Mouse (Mus musculus) heart, embryonic 14.5 days (tissue): ENCODE measurements around the gene Tob2. TPM values are rescaled to one million over a fixed set of nuclear protein-coding genes. Genes with fewer than 3 reads are reported as not detected.
A peak's percentile ranks its signal among the peaks of the same experiment; 100 is the strongest.

Source experiments
- ATAC-seq: fragments of 200-750 bp; cut with Nextera tagmentation; 2 replicates; pipeline ENCODE4 v1.8.0; 2017; ENCODE audit warnings: low read depth, moderate TSS enrichment; ENCODE audit not compliant: insufficient number of reproducible peaks, insufficient read depth, low FRiP score
- H3K27ac ChIP-seq, 2 experiments: fragments of 200-500 bp in 1 of 2; fragments of 300-500 bp in 1 of 2; sonication (generic) in 1 of 2; replicated peaks in 1 of 2; 2 replicates each; pipeline ENCODE4 v1.5.1; 2012 to 2014; ENCODE audit warnings: low read depth in 2 of 2, low read length in 2 of 2, control low read depth in 1 of 2, mild to moderate bottlenecking in 1 of 2, mixed read lengths in 1 of 2; ENCODE audit not compliant: control insufficient read depth in 1 of 2, insufficient read depth in 1 of 2
- H3K27me3 ChIP-seq: fragments of 300-500 bp; sonication (generic); 2 replicates; pipeline ENCODE4 v1.6.1; 2014; ENCODE audit warnings: mild to moderate bottlenecking, low read length, control low read depth; ENCODE audit not compliant: control insufficient read depth, insufficient read depth
- H3K36me3 ChIP-seq: fragments of 300-500 bp; sonication (generic); 2 replicates; pipeline ENCODE4 v1.6.1; 2014; ENCODE audit warnings: mild to moderate bottlenecking, control low read depth, low read length, mixed read lengths; ENCODE audit not compliant: control insufficient read depth, insufficient read depth
- H3K4me1 ChIP-seq, 2 experiments: fragments of 200-500 bp in 1 of 2; fragments of 300-500 bp in 1 of 2; sonication (generic) in 1 of 2; 2 replicates each; pipeline ENCODE4 v1.6.1; 2012 to 2014; ENCODE audit warnings: low read length in 2 of 2, control low read depth in 1 of 2, mixed read lengths in 1 of 2; ENCODE audit not compliant: control insufficient read depth in 2 of 2, insufficient read depth in 2 of 2
- H3K4me2 ChIP-seq: fragments of 300-500 bp; sonication (generic); 2 replicates; pipeline ENCODE4 v1.6.1; 2014; ENCODE audit warnings: mild to moderate bottlenecking, low read length
- H3K4me3 ChIP-seq, 2 experiments: fragments of 200-500 bp in 1 of 2; fragments of 300-500 bp in 1 of 2; sonication (generic) in 1 of 2; 2 replicates each; pipeline ENCODE4 v1.5.1; 2012 to 2014; ENCODE audit warnings: low read length in 2 of 2, mild to moderate bottlenecking in 2 of 2, control low read depth in 1 of 2, low read depth in 1 of 2, moderate library complexity in 1 of 2; ENCODE audit not compliant: control insufficient read depth in 1 of 2, insufficient read depth in 1 of 2
- H3K9ac ChIP-seq: fragments of 300-500 bp; sonication (generic); 2 replicates; pipeline ENCODE4 v1.6.1; 2014; ENCODE audit warnings: mild to moderate bottlenecking, low read length
- H3K9me3 ChIP-seq: fragments of 300-500 bp; sonication (generic); 2 replicates; pipeline ENCODE4 v1.6.1; 2016; ENCODE audit warnings: low read length, control low read depth; ENCODE audit not compliant: control insufficient read depth
- WGBS: fragments of 180-500 bp; shearing (Covaris S2); extraction: QIAGEN DNeasy Blood & Tissue Kit; methylation state at CpG from one replicate; pipeline ENCODE4 v1.1.7; 2014; 5-methylcytosine and 5-hydroxymethylcytosine counted together
- polyA plus RNA-seq: library from polyadenylated mRNA; unstranded; fragments of >200 nt; fragmentation: Nextera tagmentation; extraction: Ambion mirVana; gene quantifications from 2 replicates; pipeline ENCODE4 v1.2.1, GENCODE M21; 2014

The Tob2 gene
- polyA plus RNA-seq, 1 experiment from 2014 or later: 12.4 TPM

DNA sequence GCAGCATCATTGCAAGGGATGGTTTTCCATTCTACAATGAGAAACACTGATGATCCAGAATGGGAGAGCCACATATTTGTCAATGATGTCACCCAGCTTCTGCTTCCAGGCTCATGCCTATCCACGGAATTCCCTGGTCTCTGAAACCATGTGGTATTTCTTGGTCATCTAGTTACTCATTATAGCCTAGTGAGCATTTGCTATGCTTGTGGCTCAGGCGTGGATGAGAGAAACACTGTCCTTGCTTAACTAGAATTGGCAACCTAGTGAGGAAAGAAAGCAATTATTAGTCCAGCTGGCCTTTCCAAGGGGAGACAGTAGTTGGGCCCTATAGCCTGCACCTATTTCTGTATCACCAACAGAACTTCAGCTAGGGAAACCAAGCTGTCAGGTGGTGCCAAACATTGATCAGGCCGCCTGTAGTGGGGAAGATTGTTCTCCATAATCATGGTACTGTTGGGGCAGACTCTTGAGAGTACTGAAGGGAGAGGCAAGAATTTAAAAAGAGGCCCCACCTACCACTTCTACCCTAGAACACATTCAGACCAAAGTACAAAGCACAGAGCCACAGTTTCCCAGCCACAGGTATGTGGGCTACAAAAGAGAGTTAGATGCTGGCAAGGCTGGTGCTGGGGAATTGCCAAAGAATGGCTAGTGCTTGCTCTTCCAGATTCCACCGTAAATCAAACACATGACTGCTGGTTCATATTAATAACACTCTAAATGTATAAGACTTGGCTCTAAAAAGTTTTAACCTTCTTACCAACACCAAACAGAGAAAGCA lies 51.8 kb downstream of the Tob2 start:
- Histone ChIP-seq H3K9me3 (no peaks in the 10 kb centered on the region), H3K36me3 (no peaks in the 10 kb centered on the region), H3K4me2 (no peak overlapping the region), H3K27ac (no peak overlapping the region), H3K9ac (no peak overlapping the region), H3K4me3 (no peak overlapping the region), H3K27me3 (no peaks in the 10 kb centered on the region), H3K4me1 (peaks cover 30 to 55% of the 10 kb centered on the region in 2 experiments)
- WGBS: 76% methylated on average over 4 of the region's 4 CpGs
- no peak for ATAC-seq

GRCm38 (mm10) chr15:81805624-81806023 lies 53.0 kb downstream of the Tob2 start:
- Histone ChIP-seq H3K36me3 (no peaks in the 10 kb centered on the region), H3K9me3 (no peaks in the 10 kb centered on the region), H3K27ac (peak overlapping the region; percentile 48 to 54), H3K4me1 (peaks cover 32 to 56% of the 10 kb centered on the region in 2 experiments), H3K27me3 (no peaks in the 10 kb centered on the region), H3K4me2 (no peak overlapping the region), H3K4me3 (no peak overlapping the region), H3K9ac (no peak overlapping the region)
- ATAC-seq: no peak
- WGBS: 28% methylated on average over 6 of the region's 6 CpGs

- no peaks in the 10 kb centered on the region for H3K27me3 ChIP-seq
- H3K9me3 ChIP-seq: no peaks in the 10 kb centered on the region
- ATAC-seq: no peak
- H3K4me1 ChIP-seq: peaks cover 32 to 55% of the 10 kb centered on the region in 2 experiments
- H3K27ac ChIP-seq: peak overlapping the region; percentile 18 to 48; a peak in 3 of 4 replicates
- H3K4me2 ChIP-seq: no peak overlapping the region
- peak overlapping the region; percentile 10; the same call in 1 of the 2 replicates for H3K9ac ChIP-seq
- no peaks in the 10 kb centered on the region for H3K36me3 ChIP-seq
- 65% methylated on average over 3 of the region's 3 CpGs for WGBS
- H3K4me3 ChIP-seq: no peak overlapping the region
Measured at GRCm38 (mm10) chr15:81804883-81805282, 53.7 kb downstream of the Tob2 start.

- Histone ChIP-seq H3K9ac (no peak overlapping the region), H3K36me3 (no peaks in the 10 kb centered on the region), H3K4me2 (no peak overlapping the region), H3K27ac (no peak overlapping the region), H3K9me3 (no peaks in the 10 kb centered on the region), H3K27me3 (no peaks in the 10 kb centered on the region), H3K4me1 (peaks cover 32 to 48% of the 10 kb centered on the region in 2 experiments), H3K4me3 (no peak overlapping the region)
- ATAC-seq: no peak
- WGBS: 73% methylated on average over 1 of the region's 1 CpGs
Measured at GRCm38 (mm10) chr15:81804172-81804571, 54.4 kb downstream of the Tob2 start.

GRCm38 (mm10) chr15:81803425-81803951 lies 55.1 kb downstream of the Tob2 start:
- no peaks in the 10 kb centered on the region for H3K27me3 ChIP-seq
- no peaks in the 10 kb centered on the region for H3K36me3 ChIP-seq
- ATAC-seq: no peak
- H3K4me2 ChIP-seq: peak overlapping the region; percentile 67
- H3K4me3 ChIP-seq: peak overlapping the region in 1 of 2 experiments; percentile 33; a peak in 1 of 4 replicates
- 59% methylated on average over 4 of the region's 4 CpGs for WGBS
- peaks cover 32 to 46% of the 10 kb centered on the region in 2 experiments for H3K4me1 ChIP-seq
- peak overlapping the region; percentile 57; the same call in 1 of the 2 replicates for H3K9ac ChIP-seq
- H3K9me3 ChIP-seq: no peaks in the 10 kb centered on the region
- H3K27ac ChIP-seq: no peak overlapping the region

DNA sequence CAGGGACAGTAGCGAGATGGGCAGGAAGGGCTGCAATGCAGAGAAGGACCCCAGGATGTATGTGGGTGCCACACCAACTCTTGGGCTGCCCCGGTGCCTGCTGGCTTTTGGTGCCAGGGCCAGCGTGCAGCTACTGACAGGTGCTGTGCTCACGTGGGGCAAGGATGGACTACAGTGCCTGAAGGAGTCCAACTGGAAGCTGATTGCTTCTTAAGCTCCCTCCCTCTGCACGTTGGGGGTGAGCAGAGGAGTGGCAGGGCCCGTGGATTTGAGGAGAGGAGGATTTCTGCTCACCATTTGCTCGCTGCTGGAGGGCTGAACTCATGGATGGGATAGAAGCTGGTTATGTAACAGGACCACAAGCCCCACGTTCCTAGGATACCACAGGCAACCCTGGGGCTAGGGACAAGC lies 55.6 kb downstream of the Tob2 start:
- no peaks in the 10 kb centered on the region for H3K9me3 ChIP-seq
- H3K9ac ChIP-seq: peak overlapping the region; percentile 57
- no peaks in the 10 kb centered on the region for H3K36me3 ChIP-seq
- peak overlapping the region; percentile 67 for H3K4me2 ChIP-seq
- peaks cover 32 to 46% of the 10 kb centered on the region in 2 experiments for H3K4me1 ChIP-seq
- peak overlapping the region; percentile 33 to 35 for H3K4me3 ChIP-seq
- 9% methylated on average over 8 of the region's 8 CpGs for WGBS
- no peaks in the 10 kb centered on the region for H3K27me3 ChIP-seq
- no peak for ATAC-seq
- H3K27ac ChIP-seq: peak overlapping the region; percentile 70

GRCm38 (mm10) chr15:81802001-81802890 lies 56.4 kb downstream of the Tob2 start, which contains the start of gene Tef:
Gene Tef (plus strand): TSS chr15:81802421.
- H3K27me3 ChIP-seq: no peaks in the 10 kb centered on the region
- H3K4me1 ChIP-seq: peaks cover 32 to 46% of the 10 kb centered on the region in 2 experiments
- H3K27ac ChIP-seq: peak within 1 kb of the TSS; percentile 70
- ATAC-seq: peak; percentile 97
- 13% methylated on average over 19 of the region's 19 CpGs for WGBS
- H3K36me3 ChIP-seq: no peaks in the 10 kb centered on the region
- peak within 1 kb of the TSS; percentile 67 for H3K4me2 ChIP-seq
- H3K4me3 ChIP-seq: peak within 1 kb of the TSS; percentile 33 to 35
- H3K9ac ChIP-seq: peak within 1 kb of the TSS; percentile 57
- H3K9me3 ChIP-seq: no peaks in the 10 kb centered on the region
